9 mouse cellular contexts compared by ENCODE assay signal in the genomic region with DNA sequence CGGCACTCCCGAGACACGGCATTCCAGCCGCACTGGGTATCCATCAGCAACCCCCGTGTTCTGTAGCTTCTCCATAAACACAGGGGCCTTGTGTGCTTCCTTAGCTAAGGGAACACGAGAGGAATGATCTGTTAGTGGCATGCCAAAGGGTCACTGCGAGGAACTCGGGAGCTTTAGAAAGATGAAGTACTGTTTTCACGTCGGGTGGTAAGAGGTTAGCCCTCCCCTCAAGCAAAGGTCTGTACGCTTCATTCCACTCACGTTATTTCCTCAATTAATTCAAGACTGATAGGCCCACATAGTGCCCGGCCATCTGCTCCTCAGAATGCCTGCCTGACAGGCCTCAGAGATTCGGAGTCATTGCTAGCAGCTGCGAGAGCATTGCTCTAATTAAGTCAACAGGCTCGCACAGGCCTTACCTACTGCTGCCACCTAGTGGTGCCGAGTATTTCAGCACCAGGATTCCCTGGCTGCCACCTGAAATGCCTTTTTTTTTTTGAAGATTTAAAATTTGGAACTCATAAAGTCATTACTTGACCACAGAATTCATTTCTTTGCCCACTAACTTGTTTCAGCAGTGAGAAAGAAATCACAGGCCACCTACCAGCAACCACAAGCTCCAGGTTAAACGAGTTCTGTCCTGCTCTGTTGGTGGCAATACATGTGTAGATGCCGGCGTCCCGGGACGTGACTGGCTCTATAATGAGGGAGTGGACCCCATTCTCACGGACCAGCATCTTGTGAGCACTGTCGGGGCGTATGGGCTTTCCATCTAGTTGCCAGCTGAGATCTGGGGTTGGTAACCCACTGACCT. TPM values are rescaled to one million over a fixed set of nuclear protein-coding genes. Genes with fewer than 3 reads are reported as not detected.
DNase-seq lines count a peak whose midpoint lies in the region; ATAC-seq lines count a peak whose summit lies in the region.
"Had no signal": no experiment of that assay in that cellular context is flagged by ENCODE, and none has a peak within 500 bp of the region (broad histone marks: within the 10 kb centered on the region; RNA-seq: fewer than 3 reads in every experiment).

No protein-coding gene starts in this region.

- H3K4me2 ChIP-seq in forebrain, embryonic 16.5 days (ENCODE audit: low read length) = peak overlapping the region; percentile 46
- peak overlapping the region; percentile 48 for H3K4me2 ChIP-seq in hindbrain, embryonic 13.5 days
- H3K4me2 ChIP-seq: liver, embryonic 15.5 days had no signal

- ATAC-seq in forebrain, embryonic 16.5 days = peak; percentile 94
- ATAC-seq in hindbrain, embryonic 13.5 days (ENCODE audit: low FRiP score) = peak; percentile 90

- peaks cover 19% of the 10 kb centered on the region for H3K4me1 ChIP-seq in forebrain, embryonic 16.5 days (replicated peaks; ENCODE audit: control insufficient read depth, insufficient read depth, low read length)
- H3K4me1 ChIP-seq in hindbrain, embryonic 13.5 days (replicated peaks) = peaks cover 35% of the 10 kb centered on the region

- no peaks in the 10 kb centered on the region for H3K27me3 ChIP-seq in forebrain, embryonic 16.5 days (replicated peaks; ENCODE audit: control insufficient read depth, insufficient read depth, low read length)
- H3K27me3 ChIP-seq in hindbrain, embryonic 13.5 days = no peaks in the 10 kb centered on the region
- H3K27me3 ChIP-seq: liver, embryonic 15.5 days had no signal

- no peaks in the 10 kb centered on the region for H3K36me3 ChIP-seq in forebrain, embryonic 16.5 days (ENCODE audit: control insufficient read depth, insufficient read depth)
- H3K36me3 ChIP-seq in hindbrain, embryonic 13.5 days = peaks cover 12% of the 10 kb centered on the region

- H3K9ac ChIP-seq in forebrain, embryonic 16.5 days (replicated peaks; ENCODE audit: low read depth, low read length) = peak overlapping the region; percentile 28; the same call in 1 of the 2 replicates
- peak overlapping the region; percentile 51; the same call in 1 of the 2 replicates for H3K9ac ChIP-seq in hindbrain, embryonic 13.5 days
- H3K9ac ChIP-seq: liver, embryonic 15.5 days had no signal

- peak; percentile 94 for DNase-seq in MN1 (ENCODE audit: low spot score)
- DNase-seq in cerebellum, adult 11-12 months = peak; percentile 70
- DNase-seq in layer of hippocampus, adult 9-11 months = peak; percentile 85
- peak; percentile 88 for DNase-seq in lung, postnatal 36 days
- DNase-seq in right cerebral cortex, adult 2 months (ENCODE audit: low spot score in 2 of 2) = peak; percentile 91 to 95
- peak; percentile 46 for DNase-seq in urinary bladder, adult 2 months (ENCODE audit: low spot score)

- H3K4me3 ChIP-seq in forebrain, embryonic 16.5 days (replicated peaks; ENCODE audit: low read length) = peak overlapping the region; percentile 21
- peak overlapping the region; percentile 25 for H3K4me3 ChIP-seq in hindbrain, embryonic 13.5 days
- H3K4me3 ChIP-seq: liver, embryonic 15.5 days had no signal

- H3K27ac ChIP-seq in forebrain, embryonic 16.5 days (ENCODE audit: low read length) = peak overlapping the region; percentile 79
- peak overlapping the region; percentile 91 for H3K27ac ChIP-seq in hindbrain, embryonic 13.5 days
- H3K27ac ChIP-seq: liver, embryonic 15.5 days had no signal

- WGBS in forebrain, embryonic 16.5 days = 14% methylated on average over 25 of the region's 25 CpGs
- WGBS in hindbrain, embryonic 13.5 days = 17% methylated on average over 25 of the region's 25 CpGs

- no peaks in the 10 kb centered on the region for H3K9me3 ChIP-seq in forebrain, embryonic 16.5 days (ENCODE audit: control insufficient read depth, low read length)
- H3K9me3 ChIP-seq in hindbrain, embryonic 13.5 days = no peaks in the 10 kb centered on the region
- H3K9me3 ChIP-seq: liver, embryonic 15.5 days had no signal

RNA-seq across cellular contexts. Expression of a gene that starts 28.6 kb away (rescaled TPM):
- 19.6 and 22.1 TPM in 2 replicates for polyA plus RNA-seq in forebrain, embryonic 16.5 days (2015; fragmentation: Nextera tagmentation; extraction: Ambion mirVana)
- polyA plus RNA-seq in hindbrain, embryonic 13.5 days (2015; fragmentation: Nextera tagmentation; extraction: Ambion mirVana) = 21.7 and 23.0 TPM in 2 replicates
- 24.3 and 26.8 TPM in 2 replicates for polyA plus RNA-seq in urinary bladder, adult 2 months (2012; rRNA removed)

Comparison
In these comparisons a context has a peak if more than half of its experiments do, and no peak if none do; other contexts are left out.
1. Peak in every context shown above with its lines: DNase-seq, ATAC-seq, H3K4me3 ChIP-seq and H3K27ac ChIP-seq.